Mouse (Mus musculus) kidney, embryonic 15.5 days (tissue): ENCODE measurements around the gene Terf2ip. TPM values are rescaled to one million over a fixed set of nuclear protein-coding genes. Genes with fewer than 3 reads are reported as not detected.
A peak's percentile ranks its signal among the peaks of the same experiment; 100 is the strongest.

Experiments
- ATAC-seq: fragments of 200-750 bp; cut with Nextera tagmentation; replicated peaks from 2 replicates; pipeline ENCODE4 v1.8.0; 2017; ENCODE audit warnings: moderate TSS enrichment; ENCODE audit not compliant: low FRiP score
- H3K27ac ChIP-seq: fragments of 300-500 bp; sonication (generic); 2 replicates; pipeline ENCODE4 v1.5.1; 2015; ENCODE audit warnings: mild to moderate bottlenecking, inconsistent platforms
- H3K27me3 ChIP-seq: fragments of 300-500 bp; sonication (generic); 2 replicates; pipeline ENCODE4 v1.6.1; 2015; ENCODE audit warnings: inconsistent platforms
- H3K36me3 ChIP-seq: fragments of 300-500 bp; sonication (generic); 2 replicates; pipeline ENCODE4 v1.6.1; 2015; ENCODE audit warnings: inconsistent platforms
- H3K4me1 ChIP-seq: fragments of 300-500 bp; sonication (generic); 2 replicates; pipeline ENCODE4 v1.6.1; 2015; ENCODE audit warnings: inconsistent platforms
- H3K4me2 ChIP-seq: fragments of 300-500 bp; sonication (generic); 2 replicates; pipeline ENCODE4 v1.6.1; 2015; ENCODE audit warnings: moderate library complexity, mild to moderate bottlenecking, inconsistent platforms
- H3K4me3 ChIP-seq: fragments of 300-500 bp; sonication (generic); replicated peaks from 2 replicates; pipeline ENCODE4 v1.5.1; 2015; ENCODE audit warnings: mild to moderate bottlenecking, inconsistent platforms
- H3K9ac ChIP-seq: fragments of 300-500 bp; sonication (generic); 2 replicates; pipeline ENCODE4 v1.6.1; 2015; ENCODE audit warnings: mild to moderate bottlenecking, inconsistent platforms
- H3K9me3 ChIP-seq: fragments of 300-500 bp; sonication (generic); replicated peaks from 2 replicates; pipeline ENCODE4 v1.6.1; 2016; ENCODE audit warnings: inconsistent platforms
- WGBS: fragments of 180-500 bp; shearing (Covaris S2); methylation state at CpG from one replicate; pipeline ENCODE4 v1.1.7; 2015; ENCODE audit warnings: mixed read lengths; 5-methylcytosine and 5-hydroxymethylcytosine counted together
- polyA plus RNA-seq: library from polyadenylated mRNA; unstranded; fragments of >200 nt; fragmentation: Nextera tagmentation; extraction: Ambion mirVana; gene quantifications from 2 replicates; pipeline ENCODE4 v1.2.1, GENCODE M21; 2015

Terf2ip gene
- polyA plus RNA-seq, 1 experiment from 2014 or later: 27.6 TPM

GRCm38 (mm10) chr8:112014936-112015335 is 3.7 kb downstream of the Terf2ip start, which contains the start of gene Gm6793:
TSS of gene Gm6793 (minus strand) at chr8:112015036.
- peaks cover 17% of the 10 kb centered on the region for H3K4me1 ChIP-seq
- no peaks in the 10 kb centered on the region for H3K27me3 ChIP-seq
- H3K27ac ChIP-seq: no peak within 1 kb of the TSS
- WGBS: 93% methylated on average over 11 of the region's 11 CpGs
- H3K4me3 ChIP-seq: no peak within 1 kb of the TSS
- H3K4me2 ChIP-seq: no peak within 1 kb of the TSS
- H3K36me3 ChIP-seq: peaks cover 49% of the 10 kb centered on the region
- no peak within 1 kb of the TSS for H3K9ac ChIP-seq
- H3K9me3 ChIP-seq: no peaks in the 10 kb centered on the region
- ATAC-seq: no peak

DNA sequence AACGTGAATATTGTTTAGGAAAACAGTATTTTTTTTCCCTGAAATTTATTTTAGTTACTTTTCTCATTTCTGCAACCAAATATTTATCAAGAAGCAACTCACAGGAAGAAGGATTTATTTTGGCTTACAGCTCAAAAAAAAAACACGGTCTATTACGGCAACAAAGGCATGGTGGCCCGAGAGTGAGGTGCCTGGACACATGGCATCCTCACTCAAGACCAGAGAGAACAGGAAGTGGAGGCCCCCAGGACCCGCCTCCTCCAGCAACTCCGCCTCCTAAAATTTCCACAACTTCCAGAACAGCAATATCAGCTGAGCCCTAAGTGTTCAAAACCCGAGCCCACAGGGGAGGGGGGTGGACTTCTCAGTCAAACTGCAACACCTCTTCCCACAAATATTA is 18.3 kb downstream of the Terf2ip start:
- Histone ChIP-seq H3K9me3 (no peaks in the 10 kb centered on the region), H3K4me3 (no peak overlapping the region), H3K36me3 (no peaks in the 10 kb centered on the region), H3K9ac (no peak overlapping the region), H3K4me2 (no peak overlapping the region), H3K4me1 (no peaks in the 10 kb centered on the region), H3K27ac (no peak overlapping the region), H3K27me3 (no peaks in the 10 kb centered on the region)
- WGBS: 87% methylated on average over 7 of the region's 7 CpGs
- no peak for ATAC-seq

DNA sequence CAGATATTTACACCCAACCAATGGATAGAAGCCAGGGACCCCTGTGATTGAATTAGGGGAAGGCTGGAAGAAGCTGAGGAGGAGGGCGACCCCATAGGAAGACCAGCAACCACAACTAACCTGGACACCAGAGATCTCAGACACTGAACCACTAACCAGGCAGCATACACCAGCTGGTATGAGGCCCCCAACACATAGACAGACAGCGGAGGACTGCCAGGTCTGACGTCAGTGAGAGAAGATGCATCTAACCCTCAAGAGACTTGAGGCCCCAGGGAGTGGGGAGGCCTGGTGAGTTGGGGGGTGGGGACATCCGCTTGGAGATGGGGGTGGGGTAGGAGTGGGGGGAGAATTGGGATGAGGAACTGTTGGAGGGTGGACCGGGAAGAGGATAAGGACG is 19.5 kb downstream of the Terf2ip start:
- Histone ChIP-seq H3K4me2 (no peak overlapping the region), H3K27me3 (no peaks in the 10 kb centered on the region), H3K9me3 (no peaks in the 10 kb centered on the region), H3K9ac (no peak overlapping the region), H3K27ac (no peak overlapping the region), H3K4me1 (no peaks in the 10 kb centered on the region), H3K36me3 (no peaks in the 10 kb centered on the region), H3K4me3 (no peak overlapping the region)
- WGBS: 71% methylated on average over 6 of the region's 6 CpGs
- ATAC-seq: no peak

DNA sequence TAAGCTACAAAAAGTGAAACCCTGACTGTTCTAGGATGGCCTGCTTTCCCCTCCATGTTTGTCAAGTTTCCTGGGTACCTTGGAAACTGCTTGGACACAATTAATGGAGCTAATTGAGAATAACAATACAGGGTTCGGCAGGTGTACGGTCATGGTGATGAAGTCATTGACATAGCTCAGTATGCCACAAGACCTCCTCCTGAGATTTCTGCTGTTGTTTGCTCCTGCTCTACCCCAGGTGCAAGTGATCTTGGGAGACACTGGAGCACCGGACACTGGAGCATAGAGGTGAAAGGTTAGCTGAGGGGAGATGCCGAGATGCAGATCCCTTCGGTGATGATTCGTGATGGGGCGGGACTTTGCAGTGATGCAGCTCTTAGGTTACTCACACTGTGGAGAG is 21.9 kb downstream of the Terf2ip start:
- no peak overlapping the region for H3K4me3 ChIP-seq
- H3K9me3 ChIP-seq: no peaks in the 10 kb centered on the region
- H3K27ac ChIP-seq: no peak overlapping the region
- H3K36me3 ChIP-seq: no peaks in the 10 kb centered on the region
- no peak overlapping the region for H3K4me2 ChIP-seq
- no peaks in the 10 kb centered on the region for H3K27me3 ChIP-seq
- H3K9ac ChIP-seq: no peak overlapping the region
- WGBS: 50% methylated on average over 7 of the region's 7 CpGs
- no peaks in the 10 kb centered on the region for H3K4me1 ChIP-seq
- ATAC-seq: no peak

- Histone ChIP-seq H3K9me3 (no peaks in the 10 kb centered on the region), H3K27ac (no peak overlapping the region), H3K4me2 (no peak overlapping the region), H3K36me3 (no peaks in the 10 kb centered on the region), H3K27me3 (no peaks in the 10 kb centered on the region), H3K4me1 (no peaks in the 10 kb centered on the region), H3K4me3 (no peak overlapping the region), H3K9ac (no peak overlapping the region)
- 8% methylated on average over 8 of the region's 8 CpGs for WGBS
- 0 out of 2 replicates have a peak, but pooled peaks have one; percentile 22 for ATAC-seq
Observed at GRCm38 (mm10) chr8:112034603-112035002, 23.4 kb downstream of the Terf2ip start.

DNA sequence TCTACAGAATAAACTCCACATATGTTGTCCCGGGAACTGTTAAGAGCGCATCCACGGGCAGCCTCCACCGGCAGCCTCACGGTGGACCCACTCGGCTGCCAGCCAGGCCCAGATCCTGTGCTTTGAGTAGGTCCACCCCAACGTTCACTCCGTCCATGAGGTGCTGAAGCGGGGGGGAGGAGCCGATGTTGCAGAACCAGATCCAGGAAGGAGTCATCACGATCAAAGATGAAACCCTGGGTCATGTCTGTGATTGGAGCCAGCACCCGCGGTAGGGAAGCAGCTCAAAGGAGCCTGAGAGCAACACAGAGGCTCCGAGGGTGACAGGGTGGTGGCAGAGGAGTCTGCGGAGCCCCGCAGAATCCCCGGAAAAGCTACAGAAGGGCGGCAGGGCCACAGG is 26.3 kb downstream of the Terf2ip start:
- no peak overlapping the region for H3K4me3 ChIP-seq
- H3K4me1 ChIP-seq: no peaks in the 10 kb centered on the region
- H3K9ac ChIP-seq: no peak overlapping the region
- H3K27me3 ChIP-seq: no peaks in the 10 kb centered on the region
- H3K36me3 ChIP-seq: no peaks in the 10 kb centered on the region
- no peak overlapping the region for H3K27ac ChIP-seq
- no peak overlapping the region for H3K4me2 ChIP-seq
- ATAC-seq: no peak
- no peaks in the 10 kb centered on the region for H3K9me3 ChIP-seq
- WGBS: 81% methylated on average over 18 of the region's 18 CpGs

DNA sequence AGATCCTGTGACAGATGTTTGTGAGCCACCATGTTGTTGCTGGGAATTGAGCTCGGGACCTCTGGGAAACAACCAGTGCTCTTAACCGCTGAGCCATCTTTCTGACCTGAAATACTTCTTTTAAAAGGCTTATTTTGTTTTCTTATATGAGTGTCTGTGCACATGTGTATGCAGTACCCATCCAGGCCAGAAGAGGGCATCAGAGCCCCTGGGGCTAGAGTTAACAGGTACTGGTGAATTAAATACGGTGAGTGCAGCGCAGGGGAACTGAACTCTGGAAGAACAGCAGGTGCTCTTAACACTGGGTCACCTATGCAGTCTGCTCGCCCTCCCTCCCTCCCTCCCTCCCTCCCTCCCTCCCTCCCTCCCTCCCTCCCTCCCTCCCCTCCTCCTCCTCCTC is 34.0 kb downstream of the Terf2ip start:
- Histone ChIP-seq H3K27ac (no peak overlapping the region), H3K9ac (no peak overlapping the region), H3K4me1 (no peaks in the 10 kb centered on the region), H3K4me3 (no peak overlapping the region), H3K27me3 (no peaks in the 10 kb centered on the region), H3K4me2 (no peak overlapping the region), H3K36me3 (no peaks in the 10 kb centered on the region), H3K9me3 (no peaks in the 10 kb centered on the region)
- no peak for ATAC-seq
- 84% methylated on average over 5 of the region's 5 CpGs for WGBS

DNA sequence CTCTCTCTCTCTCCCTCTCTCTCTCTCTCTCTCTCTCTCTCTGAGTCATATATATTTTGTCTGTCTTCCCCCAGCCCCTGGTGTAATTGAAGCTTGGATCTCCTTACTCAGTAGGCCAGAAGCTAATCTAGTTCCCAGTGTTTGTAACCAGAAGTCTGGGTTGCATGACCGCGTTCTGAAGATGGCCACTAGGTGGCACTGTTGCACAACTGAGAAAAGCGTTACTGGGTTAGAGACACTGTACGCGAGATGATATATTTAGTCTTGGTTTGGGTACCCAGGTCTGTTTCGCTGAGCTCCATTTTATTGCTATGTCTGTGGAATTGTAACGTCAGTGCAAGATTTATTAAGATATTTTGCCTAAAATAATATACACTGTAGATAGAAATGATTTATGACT is 34.7 kb downstream of the Terf2ip start:
- H3K4me1 ChIP-seq: no peaks in the 10 kb centered on the region
- H3K4me3 ChIP-seq: no peak overlapping the region
- H3K36me3 ChIP-seq: no peaks in the 10 kb centered on the region
- no peak overlapping the region for H3K9ac ChIP-seq
- 2% methylated on average over 7 of the region's 7 CpGs for WGBS
- H3K27ac ChIP-seq: no peak overlapping the region
- H3K4me2 ChIP-seq: no peak overlapping the region
- H3K9me3 ChIP-seq: no peaks in the 10 kb centered on the region
- ATAC-seq: peak; percentile 70
- no peaks in the 10 kb centered on the region for H3K27me3 ChIP-seq

- Histone ChIP-seq H3K4me1 (no peaks in the 10 kb centered on the region), H3K4me3 (no peak overlapping the region), H3K36me3 (no peaks in the 10 kb centered on the region), H3K4me2 (no peak overlapping the region), H3K27me3 (no peaks in the 10 kb centered on the region), H3K27ac (no peak overlapping the region), H3K9me3 (no peaks in the 10 kb centered on the region), H3K9ac (no peak overlapping the region)
- ATAC-seq: no peak
- WGBS: 85% methylated on average over 6 of the region's 6 CpGs
Observed at GRCm38 (mm10) chr8:112048293-112048692, 37.1 kb downstream of the Terf2ip start.

- 78% methylated on average over 6 of the region's 6 CpGs for WGBS
- Histone ChIP-seq H3K4me1 (no peaks in the 10 kb centered on the region), H3K9ac (no peak overlapping the region), H3K27me3 (no peaks in the 10 kb centered on the region), H3K27ac (no peak overlapping the region), H3K4me3 (no peak overlapping the region), H3K36me3 (no peaks in the 10 kb centered on the region), H3K9me3 (no peaks in the 10 kb centered on the region), H3K4me2 (no peak overlapping the region)
- no peak for ATAC-seq
Observed at GRCm38 (mm10) chr8:112049984-112050383, 38.8 kb downstream of the Terf2ip start.

- Histone ChIP-seq H3K4me1 (no peaks in the 10 kb centered on the region), H3K27me3 (no peaks in the 10 kb centered on the region), H3K9me3 (no peaks in the 10 kb centered on the region), H3K4me3 (no peak overlapping the region), H3K9ac (no peak overlapping the region), H3K27ac (no peak overlapping the region), H3K4me2 (no peak overlapping the region), H3K36me3 (no peaks in the 10 kb centered on the region)
- no peak for ATAC-seq
- WGBS: 80% methylated on average over 9 of the region's 9 CpGs
Observed at GRCm38 (mm10) chr8:112051537-112051936, 40.3 kb downstream of the Terf2ip start.

- Histone ChIP-seq H3K27ac (no peak overlapping the region), H3K27me3 (no peaks in the 10 kb centered on the region), H3K9ac (no peak overlapping the region), H3K4me3 (no peak overlapping the region), H3K4me1 (no peaks in the 10 kb centered on the region), H3K4me2 (no peak overlapping the region), H3K9me3 (no peaks in the 10 kb centered on the region), H3K36me3 (no peaks in the 10 kb centered on the region)
- no peak for ATAC-seq
Observed at GRCm38 (mm10) chr8:112054456-112054855, 43.3 kb downstream of the Terf2ip start.

GRCm38 (mm10) chr8:112061372-112061771 is 50.2 kb downstream of the Terf2ip start:
- no peak for ATAC-seq
- Histone ChIP-seq H3K27ac (no peak overlapping the region), H3K9me3 (no peaks in the 10 kb centered on the region), H3K4me1 (no peaks in the 10 kb centered on the region), H3K4me3 (no peak overlapping the region), H3K36me3 (no peaks in the 10 kb centered on the region), H3K9ac (no peak overlapping the region), H3K4me2 (no peak overlapping the region), H3K27me3 (no peaks in the 10 kb centered on the region)
- 38% methylated on average over 4 of the region's 4 CpGs for WGBS
